Mouse (Mus musculus) embryo, embryonic 10 days (tissue): ENCODE results near the gene Zcchc10.
"Not testable (repeated sequence)": the region's sequence is repeated elsewhere in the genome, so short reads cannot be mapped to it uniquely, and the experiment has no call there.

Source experiments
- DNase-seq: peaks from one replicate; pipeline ENCODE4 v3.0.0-alpha.2; 2015; ENCODE audit warnings: low spot score

Zcchc10 gene

DNA sequence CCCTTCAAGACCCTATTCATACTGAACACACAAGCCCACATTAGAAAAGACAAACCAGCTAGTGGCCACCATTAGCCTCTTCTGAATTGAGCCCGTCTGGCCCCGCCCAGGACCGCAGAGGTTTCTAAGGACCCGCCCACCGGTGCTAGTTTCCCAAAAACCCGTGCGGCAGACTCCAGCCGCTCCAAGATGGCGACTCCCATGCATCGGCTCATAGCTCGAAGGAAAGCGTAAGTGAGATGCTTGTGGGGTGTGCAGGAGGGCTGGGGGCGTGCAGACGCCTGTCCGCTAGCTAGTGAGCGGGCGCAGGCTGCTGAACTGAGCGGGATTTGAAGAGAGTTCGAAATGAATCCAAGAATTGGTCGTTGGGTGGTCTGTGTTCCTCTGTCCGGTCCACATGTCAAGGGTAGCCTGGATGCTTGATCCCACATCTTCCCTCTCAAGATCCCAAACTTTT, at the start of gene Zcchc10:
Gene Zcchc10 (plus strand): TSS at position 168 of the 457 bp plus-strand sequence.
- peak; percentile 92 for DNase-seq

DNA sequence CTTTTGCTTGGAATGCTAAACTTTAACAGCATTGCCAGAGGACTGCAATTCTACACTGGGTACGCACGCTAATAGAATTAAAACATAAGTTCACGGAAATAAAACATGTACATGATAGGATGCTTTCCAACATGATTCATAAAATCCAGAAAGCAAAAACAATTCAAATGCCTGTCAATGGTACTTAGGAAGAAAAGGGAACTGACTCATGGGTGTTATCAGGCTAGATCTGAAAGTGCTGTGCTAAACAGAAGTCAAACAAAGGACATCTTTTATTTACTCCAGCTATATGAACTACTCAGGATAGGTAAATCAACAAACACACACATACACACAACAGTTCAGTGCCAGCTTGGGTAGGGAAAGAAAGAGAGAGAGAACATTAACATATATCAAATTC, 49.1 kb upstream of the Zcchc10 start:
- no peak for DNase-seq

DNA sequence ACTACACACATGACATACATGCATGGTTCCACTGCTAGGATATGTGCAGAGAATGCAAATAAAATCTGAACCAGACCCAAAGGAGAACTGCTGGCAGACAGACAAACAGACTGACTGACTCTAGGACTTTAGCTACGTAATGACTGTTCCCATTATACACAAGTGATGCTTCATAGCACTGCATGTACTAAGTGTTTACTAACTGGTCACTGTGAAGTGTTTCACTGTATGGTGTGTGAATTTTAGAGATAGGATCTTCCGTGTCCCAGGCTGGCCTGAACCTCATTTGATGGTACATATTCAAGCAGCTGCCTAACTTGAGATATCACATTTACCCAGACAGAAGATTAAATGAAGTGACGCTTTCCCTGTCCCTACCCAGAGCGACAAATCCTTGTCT, 46.1 kb upstream of the Zcchc10 start:
- no peak for DNase-seq

DNA sequence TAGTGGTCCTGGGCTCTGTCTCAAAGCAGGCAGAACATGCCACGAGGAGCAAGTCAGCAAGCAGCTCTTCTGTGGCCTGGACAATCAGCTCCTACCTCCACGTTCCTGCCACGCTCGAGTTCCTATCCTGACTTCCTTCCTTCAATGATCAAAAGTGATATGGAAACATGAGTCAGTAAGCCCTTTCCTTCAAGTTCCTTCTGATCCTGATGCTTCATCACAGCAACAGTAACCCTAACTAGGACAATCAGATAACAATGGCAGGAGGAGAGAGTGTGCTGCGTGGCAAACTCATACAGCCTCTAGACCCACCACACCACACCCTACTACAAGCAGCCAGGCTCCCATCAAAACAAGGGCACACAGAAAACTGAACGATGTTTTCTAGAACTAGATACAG, 38.6 kb upstream of the Zcchc10 start:
- no peak for DNase-seq

DNA sequence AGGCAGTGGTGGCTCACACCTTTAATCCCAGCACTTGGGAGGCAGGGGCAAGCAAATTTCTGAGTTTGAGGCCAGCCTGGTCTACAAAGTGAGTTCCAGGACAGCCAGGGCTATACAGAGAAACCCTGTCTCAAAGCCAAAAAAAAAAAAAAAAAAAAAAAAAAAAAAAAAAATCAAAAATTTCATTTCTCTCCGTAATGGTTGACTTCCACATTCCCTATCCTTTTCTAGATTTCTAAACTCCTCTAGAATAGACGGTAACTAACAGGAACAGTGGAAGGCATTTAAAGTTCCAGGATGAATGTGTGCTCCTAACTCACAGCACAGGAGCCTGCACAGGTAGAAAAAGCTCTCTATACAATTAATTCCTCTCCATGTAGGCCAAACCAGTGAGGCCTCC, 34.3 kb upstream of the Zcchc10 start:
- DNase-seq = not testable (repeated sequence)

DNA sequence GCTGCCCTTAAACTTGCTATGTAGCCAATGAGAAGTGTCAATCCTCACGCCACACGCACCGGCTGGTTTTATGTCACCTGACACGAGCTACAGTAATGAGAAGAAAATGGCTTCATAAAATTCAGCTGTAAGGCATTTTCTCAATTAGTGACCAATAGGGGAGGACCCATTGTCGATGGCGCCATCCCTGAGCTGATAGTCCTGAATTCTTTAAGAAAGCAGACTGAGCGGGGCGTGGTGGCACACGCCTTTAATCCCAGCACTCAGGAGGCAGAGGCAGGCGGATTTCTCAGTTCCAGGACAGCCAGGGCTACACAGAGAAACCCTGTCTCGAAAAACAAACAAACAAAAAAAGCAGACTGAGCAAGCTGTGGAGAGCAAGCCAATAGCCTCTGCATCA, 33.6 kb upstream of the Zcchc10 start:
- no peak for DNase-seq

DNA sequence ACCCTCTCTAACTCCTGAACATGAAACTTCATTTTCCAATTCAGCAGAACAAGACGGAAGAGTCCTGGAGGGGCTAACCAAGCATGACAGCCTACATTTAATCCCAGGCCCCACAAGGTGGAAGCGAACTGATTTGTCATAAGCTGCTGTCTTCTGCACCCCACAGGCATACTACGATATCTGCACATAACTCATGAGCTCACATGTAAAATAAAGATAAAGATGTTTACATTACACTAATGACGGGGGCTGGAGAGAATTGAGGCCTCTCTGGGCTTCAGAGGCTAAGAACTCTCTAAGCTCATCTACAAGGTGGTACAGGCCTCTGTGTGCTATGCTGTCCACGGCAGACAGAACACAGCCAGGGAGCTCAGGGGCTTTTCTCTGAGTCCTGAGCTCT, 30.0 kb upstream of the Zcchc10 start:
- no peak for DNase-seq

DNA sequence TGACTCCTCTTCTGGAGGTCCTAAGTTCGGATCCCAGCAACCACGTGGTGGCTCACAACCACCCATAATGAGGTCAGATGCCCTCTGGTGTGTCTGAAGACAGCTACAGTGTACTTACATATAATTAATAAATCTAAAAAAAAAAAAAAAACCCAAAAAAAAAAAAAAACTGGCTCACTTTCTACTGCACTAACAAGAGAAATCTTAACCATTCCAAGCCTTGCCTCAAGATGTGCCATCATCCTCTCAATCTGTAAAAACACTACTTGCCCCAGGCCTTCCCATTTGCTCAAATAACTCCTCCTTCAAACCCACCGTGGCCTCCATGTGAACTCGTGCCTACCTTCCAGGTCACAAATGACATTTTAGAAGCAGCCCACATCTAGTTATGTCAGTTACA, 27.6 kb upstream of the Zcchc10 start:
- DNase-seq = no peak

DNA sequence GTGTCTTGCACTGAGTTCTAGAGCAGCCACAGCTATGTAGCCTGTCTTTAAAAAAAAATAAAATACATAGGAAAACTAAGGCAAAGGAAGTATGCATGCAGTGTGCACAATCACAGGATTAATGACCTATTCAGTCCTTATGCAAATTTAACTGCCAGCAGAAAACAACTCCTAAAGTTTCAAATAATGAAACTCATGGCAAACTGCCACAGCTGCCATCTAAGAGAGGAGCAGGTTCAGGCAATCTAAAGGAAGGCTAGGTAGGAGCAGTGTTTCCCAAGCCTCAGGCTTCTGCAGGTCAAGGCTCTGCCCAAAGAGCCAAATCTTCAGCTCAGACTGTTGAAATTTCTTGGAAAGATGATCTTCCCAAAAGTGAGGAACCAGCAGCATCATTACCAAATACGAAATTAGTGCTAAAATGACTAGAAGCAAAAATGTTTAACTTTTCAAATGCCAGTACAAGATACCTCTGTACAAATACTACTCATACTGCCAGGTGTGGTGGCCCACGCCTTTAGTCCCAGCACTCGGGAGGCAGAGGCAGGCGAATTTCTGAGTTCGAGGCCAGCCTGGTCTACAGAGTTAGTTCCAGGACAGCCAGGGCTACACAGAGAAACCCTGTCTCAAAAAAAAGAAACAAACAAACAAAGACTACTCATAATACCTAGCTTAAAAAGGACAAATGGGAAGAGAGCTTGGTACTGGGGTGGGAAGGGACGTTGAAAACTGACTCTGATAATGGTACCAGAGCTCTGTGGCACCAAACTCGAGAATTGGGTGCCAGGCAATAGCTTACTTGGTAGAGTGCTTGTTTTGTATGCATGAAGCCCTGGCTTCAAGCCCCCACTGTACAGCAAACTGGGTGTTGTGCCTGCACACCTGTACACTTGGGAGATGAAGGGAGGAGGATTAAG, 26.3 kb upstream of the Zcchc10 start:
- DNase-seq = no peak

DNA sequence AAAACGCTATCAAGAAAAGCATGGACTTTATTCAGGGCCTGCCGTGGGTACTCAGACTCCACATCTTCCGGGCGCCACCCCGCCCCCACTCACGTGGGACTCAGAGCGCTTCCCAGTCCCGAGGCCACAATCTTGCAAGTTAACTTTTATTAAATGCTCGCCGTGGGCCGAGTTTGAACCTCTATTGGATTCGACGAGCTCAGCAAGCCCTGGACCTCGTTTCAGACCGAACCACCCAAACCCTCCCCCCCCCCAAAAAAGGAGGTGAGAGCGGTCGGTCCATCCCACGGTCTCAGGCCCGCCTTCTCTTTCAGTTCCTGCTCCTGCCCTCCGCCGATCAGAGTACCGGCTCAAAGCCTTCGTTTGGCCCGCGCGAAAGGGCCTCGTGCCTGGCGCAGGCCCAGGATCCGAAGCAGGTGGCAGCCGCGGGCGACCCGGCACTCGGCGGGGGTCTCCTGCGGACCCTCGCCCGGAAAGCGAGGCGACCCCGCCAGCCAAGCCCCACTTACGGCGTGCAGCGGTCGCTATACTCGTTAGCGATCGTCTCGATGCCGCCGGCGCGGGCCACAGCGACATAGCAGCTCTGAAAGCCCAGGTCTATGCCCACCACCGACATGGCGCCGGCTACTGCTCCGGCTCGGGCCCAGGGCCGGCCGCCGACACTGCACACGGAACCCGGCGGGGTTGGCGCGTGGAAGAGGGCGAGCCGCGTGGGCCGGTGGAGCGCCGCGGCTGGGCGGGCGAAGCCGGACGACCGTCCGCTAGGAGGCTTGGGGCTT, 24.7 kb upstream of the Zcchc10 start:
- peak; percentile 57 for DNase-seq

DNA sequence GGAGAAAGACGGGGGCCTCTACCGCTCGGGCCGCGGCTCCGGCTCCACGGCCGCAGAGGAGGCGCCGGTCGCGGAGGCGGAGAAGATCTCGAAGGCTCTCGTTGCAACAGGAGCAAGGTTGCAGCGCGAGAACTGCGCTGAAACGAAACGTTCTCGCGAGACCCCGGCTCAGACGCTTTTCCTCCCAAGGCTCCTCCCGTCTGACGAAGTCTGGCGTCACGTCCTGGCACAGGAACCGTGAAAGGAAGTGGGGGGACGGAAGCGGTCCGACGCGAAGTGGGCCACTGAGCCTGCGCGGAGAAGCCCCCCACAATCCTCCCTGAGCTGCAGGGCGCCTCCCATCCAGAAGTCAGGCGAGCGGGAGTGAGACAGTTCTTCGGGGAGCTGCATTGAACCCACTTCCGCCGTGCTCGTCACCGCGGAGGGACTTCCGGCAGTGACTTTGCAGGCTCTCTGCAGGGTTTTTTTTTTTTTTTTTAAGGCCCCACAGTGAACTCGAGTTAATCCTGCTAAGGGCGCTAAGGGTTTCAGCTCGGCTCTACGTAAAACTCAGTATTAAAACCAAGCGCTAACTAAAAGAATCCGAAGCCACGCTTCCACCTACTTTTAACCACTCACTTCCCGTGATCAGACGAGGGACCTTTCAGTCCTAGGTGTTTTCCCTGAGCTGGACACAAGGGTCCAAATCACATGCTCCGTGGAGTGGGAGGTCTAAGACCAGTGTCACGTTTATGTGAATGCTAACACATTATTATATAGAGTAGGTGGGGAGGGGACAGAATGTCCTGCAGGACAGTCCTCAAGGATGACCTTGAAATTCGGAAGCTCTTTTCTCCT, 23.9 kb upstream of the Zcchc10 start, which contains the start of gene Hspa4:
Gene Hspa4 (minus strand): TSS at position 128 of the 837 bp plus-strand sequence.
- DNase-seq = peak; percentile 99

DNA sequence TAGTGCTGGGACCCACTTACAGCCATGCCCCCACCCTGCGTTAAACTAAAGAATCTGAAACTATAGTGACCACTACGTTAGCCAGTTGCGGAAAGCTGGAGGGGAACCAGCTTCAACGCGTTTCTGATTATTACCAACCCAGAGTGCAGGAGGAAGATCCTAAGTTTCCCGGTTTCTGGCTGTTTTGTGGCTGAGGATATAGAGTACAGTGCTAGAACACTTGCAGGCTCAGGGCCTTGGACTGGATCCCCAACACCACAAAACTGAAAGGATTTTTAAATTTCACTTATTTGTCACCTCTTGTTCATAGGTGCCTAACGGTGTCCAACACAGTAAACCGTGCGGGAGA, 23.3 kb upstream of the Zcchc10 start:
- DNase-seq = no peak

DNA sequence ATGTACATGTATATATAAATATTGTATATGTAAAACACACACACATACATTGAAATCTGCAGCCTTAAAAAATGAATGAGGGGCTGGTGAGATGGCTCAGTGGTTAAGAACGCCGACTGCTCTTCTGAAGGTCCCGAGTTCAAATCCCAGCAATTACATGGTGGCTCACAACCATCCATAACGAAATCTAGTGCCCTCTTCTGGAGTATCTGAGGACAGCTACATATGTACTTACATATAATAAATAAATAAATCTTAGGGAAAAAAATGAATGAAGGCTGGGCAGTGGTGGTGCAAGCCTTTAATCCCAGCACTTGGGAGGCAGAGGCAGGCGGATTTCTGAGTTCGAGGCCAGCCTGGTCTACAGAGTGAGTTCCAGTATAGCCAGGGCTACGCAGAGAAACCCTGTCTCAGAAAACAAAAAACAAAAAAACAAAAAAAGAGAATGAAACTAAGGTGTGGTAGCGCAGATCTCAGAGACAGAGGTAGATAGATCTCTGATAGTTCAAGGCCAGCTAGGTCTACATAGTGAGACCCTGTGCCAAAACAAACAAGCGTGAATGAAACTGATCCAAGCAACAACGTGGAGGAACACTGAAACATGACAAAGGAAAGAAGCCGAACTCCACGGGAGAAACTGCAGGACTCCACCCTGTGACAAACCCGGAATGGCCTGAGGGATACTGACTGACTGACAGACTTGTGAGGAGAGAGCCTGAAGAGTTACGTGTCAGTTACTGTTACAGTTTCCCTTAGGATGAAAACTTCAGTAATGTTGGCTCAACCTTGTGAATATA, 20.2 kb upstream of the Zcchc10 start:
- DNase-seq = no peak

DNA sequence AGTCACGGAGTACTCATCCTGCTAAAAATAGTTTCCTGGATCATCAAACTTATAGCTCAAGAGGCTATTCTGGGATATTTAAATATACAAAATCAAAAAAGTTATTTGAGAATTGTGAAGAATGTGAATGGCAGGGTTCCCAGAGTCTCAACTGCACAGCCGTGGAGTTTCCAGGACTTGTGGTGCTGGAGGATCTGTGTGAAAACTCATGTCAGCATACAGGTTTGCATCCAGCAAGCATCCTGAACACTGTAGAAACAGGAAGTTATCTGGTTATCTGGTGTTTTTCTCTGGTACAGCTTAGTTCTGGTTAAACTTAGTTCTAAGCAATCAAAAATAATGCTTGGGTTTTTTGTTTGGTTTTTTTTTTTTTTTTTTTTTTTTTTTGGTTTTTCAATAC, 17.5 kb upstream of the Zcchc10 start:
- DNase-seq = no peak

DNA sequence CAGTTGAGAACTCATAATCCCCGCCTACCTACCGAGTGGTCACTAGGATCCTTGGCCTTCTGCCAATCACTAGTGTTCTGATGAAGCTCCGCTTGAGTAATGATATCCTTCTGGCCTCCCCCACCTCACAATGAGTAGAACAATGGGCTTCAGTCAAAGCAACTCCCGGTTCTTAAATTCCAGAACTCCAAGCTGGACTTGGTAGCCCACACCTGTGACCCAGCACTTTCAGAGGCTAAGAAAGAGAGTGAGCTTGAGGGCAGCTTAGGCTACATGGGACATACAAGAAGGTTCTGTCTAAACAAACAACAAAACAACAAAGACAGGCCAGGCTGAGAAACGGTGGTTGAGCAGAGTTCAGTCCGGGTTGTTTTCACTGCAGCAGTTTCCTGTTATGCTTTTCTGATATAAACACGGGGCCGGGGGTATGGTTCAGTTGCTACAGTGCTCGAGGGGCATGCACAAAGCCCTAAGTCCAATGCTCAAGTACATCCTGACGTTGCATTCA, 16.9 kb upstream of the Zcchc10 start:
- DNase-seq = no peak

DNA sequence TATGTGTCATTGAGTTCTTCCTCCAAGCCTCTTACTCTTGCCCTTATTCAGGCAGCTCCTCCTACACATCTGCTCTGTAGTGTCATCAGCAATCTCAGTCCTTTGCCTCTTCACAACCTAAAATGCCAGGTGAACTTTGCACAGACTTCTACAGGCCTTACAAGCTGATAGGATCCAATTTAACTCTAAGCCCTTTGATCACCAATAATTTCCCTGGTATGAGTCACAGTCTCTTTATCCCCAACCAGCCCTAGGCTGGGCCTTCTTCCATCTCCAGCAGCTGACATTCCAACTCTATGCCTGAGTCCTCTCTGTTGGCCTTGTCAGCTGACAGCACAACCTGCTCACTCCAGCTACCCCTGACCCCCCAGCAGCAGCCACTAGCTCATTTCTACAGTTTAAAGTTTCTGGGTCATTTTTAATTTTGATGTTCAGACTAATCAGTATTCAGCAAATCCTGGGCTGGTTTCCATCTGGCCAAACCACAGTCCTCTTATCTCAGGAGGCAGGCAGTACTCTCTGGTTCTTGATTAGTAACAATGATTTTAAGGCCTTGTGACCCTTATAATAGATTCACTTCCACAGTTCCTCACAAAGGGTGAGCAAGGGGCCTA, 16.1 kb upstream of the Zcchc10 start:
- no peak for DNase-seq

DNA sequence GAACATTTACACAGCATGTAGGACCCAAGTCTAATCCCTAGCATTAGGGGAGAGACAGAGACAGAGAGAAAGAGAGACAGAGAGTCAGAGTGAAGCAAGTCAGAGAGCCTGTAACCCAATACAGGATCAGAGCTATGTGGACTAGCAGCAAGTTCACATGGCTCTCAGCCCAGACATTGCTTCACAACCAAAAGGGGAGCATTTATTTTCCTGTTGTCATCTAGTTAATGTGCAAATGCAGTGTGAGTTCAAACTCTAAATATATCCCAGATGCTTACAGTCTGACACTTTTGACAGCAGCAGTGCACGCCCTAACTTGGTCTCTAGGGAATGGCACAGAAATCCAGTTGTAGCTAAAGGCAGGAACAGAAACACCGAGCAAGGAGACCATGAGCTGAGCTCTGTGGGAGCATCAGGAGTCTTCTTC, 15.6 kb upstream of the Zcchc10 start:
- DNase-seq = no peak

DNA sequence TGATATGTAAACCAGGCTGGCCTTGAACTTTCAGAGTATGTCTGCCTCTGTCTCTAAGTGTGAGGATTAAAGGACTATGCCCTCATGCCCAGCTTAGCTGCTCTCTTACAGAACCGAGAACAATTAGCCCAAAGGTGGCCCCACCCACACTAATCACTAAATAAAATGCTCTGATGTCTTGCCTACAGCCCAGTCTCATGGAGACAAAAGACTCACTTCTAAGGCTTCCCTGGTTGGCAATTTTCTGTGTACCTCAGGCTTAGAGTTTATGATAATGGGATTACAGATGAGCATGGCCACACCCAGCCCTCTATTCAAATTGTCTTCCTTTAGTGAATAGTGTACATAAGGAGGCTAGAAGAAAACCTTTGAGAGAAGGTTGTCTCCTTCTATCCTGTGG, 13.1 kb upstream of the Zcchc10 start:
- DNase-seq = no peak

DNA sequence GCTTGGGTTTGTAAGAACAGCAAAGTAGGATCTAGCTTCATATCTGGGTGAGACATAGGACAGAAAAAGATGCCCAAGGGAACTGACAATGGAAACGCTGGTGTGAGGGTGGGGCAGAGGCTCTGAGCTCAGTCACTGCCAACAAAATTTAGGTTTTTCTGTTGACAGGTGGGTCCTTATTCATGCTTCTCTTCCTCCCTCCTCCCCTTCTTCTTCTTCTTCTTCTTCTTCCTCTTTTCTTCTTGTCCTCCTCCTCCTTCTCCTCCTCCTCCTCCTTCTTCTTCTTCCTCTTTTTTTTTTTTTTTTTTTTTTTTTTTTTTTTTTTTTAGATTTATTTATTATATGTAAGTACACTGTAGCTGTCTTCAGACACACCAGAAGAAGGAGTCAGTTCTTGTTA, 11.7 kb upstream of the Zcchc10 start:
- not testable (repeated sequence) for DNase-seq

DNA sequence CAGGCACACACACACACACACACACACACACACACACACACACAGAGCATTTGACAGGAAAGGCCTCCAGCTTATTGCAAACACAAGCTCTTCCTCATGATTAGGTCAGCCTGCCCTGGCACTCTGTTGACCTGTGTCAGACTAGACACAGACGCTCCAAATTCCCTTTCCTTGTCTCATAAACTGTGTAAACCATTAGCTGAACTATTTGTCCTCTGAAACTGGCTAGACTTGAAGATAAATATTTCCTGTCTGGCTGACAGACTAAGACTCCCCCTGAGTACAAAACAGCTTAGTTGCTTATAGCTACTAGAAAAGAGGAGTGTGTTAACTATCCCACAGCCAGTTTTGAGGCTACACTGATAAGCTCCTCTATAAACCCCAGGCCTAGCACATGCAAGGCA, 9.7 kb upstream of the Zcchc10 start:
- DNase-seq = peak; percentile 18

DNA sequence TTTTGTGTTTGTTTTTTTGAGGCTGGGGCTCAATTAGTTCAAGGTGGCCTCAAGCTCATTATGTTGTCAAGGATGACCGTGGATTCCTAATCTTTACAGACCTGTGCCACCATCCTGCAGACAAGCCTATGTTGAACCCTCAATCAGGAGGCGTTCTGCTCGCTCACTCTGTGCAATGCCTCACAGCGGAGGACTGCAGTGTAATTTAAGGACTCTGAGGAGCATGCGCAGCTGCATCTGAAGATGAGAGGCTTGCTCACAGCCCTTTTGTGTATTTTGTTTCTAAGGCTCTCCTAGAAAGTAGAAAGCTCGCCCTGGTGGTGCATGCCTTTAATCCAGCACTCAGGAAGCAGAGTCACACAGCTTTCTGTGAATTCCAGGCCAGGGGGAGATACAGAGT, 7.5 kb upstream of the Zcchc10 start:
- DNase-seq = peak; percentile 62
